Mouse (Mus musculus): ENCODE results near the gene Prorsd1. TPM values are rescaled to one million over a fixed set of nuclear protein-coding genes. Genes with fewer than 3 reads are reported as not detected.

Prorsd1 gene
- polyA plus RNA-seq, 1 experiment = 0.19 TPM

DNA sequence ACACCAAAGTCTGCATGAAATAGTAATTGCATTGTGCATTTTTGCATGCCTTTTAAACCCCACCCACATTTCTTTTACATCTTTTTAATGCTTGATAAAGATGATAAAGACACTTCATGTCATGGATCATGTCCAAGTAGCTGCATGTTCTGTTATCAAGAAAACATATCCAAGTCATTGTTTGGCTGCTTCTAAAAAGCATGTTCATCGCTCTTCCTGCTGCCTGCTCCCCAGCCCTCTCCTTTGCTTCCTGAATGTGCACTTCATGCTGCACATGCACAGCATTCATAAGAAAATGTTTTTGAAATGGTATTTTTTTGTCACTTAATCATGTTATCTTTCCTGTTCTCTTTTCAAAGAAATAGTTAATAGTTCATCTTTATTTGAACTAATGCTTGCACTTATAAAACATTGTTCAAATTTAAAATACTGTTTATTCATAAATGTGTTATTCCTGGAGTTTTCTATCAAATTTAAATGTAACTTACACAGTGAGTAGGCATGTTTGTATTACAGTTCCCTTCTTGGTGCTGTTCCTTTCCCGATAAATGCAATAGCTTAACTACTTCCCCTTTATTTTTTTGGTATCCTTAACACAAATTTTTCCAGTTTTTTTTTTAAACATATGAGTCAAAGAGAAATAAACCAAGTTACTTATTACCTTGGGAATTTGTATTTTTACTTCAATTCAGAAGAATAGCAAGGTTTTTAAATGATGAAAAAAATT is 9.8 kb downstream of the Prorsd1 start:
- H3K4me3 ChIP-seq (replicated peaks) = no peak overlapping the region
- peaks cover 26% of the 10 kb centered on the region for H3K4me1 ChIP-seq (ENCODE audit: control insufficient read depth)
- no peaks in the 10 kb centered on the region for H3K9me3 ChIP-seq (ENCODE audit: control insufficient read depth, low read length)
- no peak for TF ChIP-seq TAL1 (IDR thresholded peaks at IDR 0.05; ENCODE audit: low read length)
- peaks cover 15% of the 10 kb centered on the region for H3K36me3 ChIP-seq (ENCODE audit: control insufficient read depth)
- no peaks in the 10 kb centered on the region for H3K27me3 ChIP-seq (ENCODE audit: control insufficient read depth)

GRCm38 (mm10) chr11:29503948-29504893 is 10.6 kb downstream of the Prorsd1 start:
- Histone ChIP-seq H3K27me3 (ENCODE audit: control insufficient read depth) (no peaks in the 10 kb centered on the region), H3K4me1 (ENCODE audit: control insufficient read depth) (peaks cover 26% of the 10 kb centered on the region), H3K9me3 (ENCODE audit: control insufficient read depth, low read length) (no peaks in the 10 kb centered on the region), H3K4me3 (replicated peaks) (no peak overlapping the region), H3K36me3 (ENCODE audit: control insufficient read depth) (peaks cover 16% of the 10 kb centered on the region)
- TF ChIP-seq GATA1 (IDR thresholded peaks at IDR 0.05; ENCODE audit: low read length) = peak; percentile 76
- TF ChIP-seq TAL1 (IDR thresholded peaks at IDR 0.05; ENCODE audit: low read length) = no peak

DNA sequence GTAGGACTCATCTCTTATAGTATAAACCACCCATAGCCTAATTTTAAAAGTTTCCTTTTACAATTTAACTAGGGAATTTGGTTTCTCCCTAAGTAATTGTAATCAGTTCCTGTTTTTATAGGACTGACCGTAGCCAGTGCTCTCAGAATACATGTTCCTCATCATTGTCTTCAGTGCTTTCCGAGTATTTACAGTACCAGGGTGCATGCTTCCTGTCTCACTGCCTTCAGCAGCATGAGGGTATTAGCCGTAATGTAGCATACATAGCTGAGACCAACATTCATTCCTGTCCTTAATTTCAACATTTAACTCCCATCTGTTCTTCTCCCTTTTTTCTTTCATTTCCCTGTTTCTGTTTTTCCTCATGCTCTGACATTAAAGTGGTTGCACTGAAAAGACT is 17.9 kb downstream of the Prorsd1 start:
- TF ChIP-seq TAL1 (IDR thresholded peaks at IDR 0.05; ENCODE audit: low read length) = no peak
- no peak for TF ChIP-seq GATA1 (IDR thresholded peaks at IDR 0.05; ENCODE audit: low read length)
- peaks cover 10% of the 10 kb centered on the region for H3K36me3 ChIP-seq (ENCODE audit: control insufficient read depth)
- H3K4me1 ChIP-seq (ENCODE audit: control insufficient read depth) = peaks cover 4% of the 10 kb centered on the region
- no peak overlapping the region for H3K4me3 ChIP-seq (replicated peaks)
- no peaks in the 10 kb centered on the region for H3K27me3 ChIP-seq (ENCODE audit: control insufficient read depth)
- H3K9me3 ChIP-seq (ENCODE audit: control insufficient read depth, low read length) = no peaks in the 10 kb centered on the region

DNA sequence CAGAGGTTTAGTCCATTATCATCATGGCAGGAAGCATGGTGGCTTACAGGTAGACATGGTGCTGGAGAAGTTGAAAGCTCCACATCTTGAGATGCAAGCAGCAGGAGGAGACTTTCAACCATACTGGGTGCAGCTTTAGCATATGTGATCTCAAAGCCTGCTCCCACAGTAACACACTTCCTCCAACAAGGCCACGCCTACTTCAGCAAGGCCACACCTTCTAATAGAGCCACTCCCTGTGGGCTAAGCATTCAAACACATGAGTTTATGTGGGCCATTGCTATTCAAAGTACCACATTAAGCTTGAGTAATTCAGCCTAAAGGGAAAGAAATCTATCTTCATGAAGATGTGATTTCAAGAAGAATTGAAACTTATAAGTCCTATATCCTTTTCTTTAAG is 21.7 kb downstream of the Prorsd1 start:
- TF ChIP-seq GATA1 (IDR thresholded peaks at IDR 0.05; ENCODE audit: low read length) (no peak), TAL1 (IDR thresholded peaks at IDR 0.05; ENCODE audit: low read length) (no peak)
- H3K36me3 ChIP-seq (ENCODE audit: control insufficient read depth) = peaks cover 4% of the 10 kb centered on the region
- peaks cover 4% of the 10 kb centered on the region for H3K4me1 ChIP-seq (ENCODE audit: control insufficient read depth)
- no peaks in the 10 kb centered on the region for H3K9me3 ChIP-seq (ENCODE audit: control insufficient read depth, low read length)
- H3K27me3 ChIP-seq (ENCODE audit: control insufficient read depth) = no peaks in the 10 kb centered on the region
- H3K4me3 ChIP-seq (replicated peaks) = no peak overlapping the region

DNA sequence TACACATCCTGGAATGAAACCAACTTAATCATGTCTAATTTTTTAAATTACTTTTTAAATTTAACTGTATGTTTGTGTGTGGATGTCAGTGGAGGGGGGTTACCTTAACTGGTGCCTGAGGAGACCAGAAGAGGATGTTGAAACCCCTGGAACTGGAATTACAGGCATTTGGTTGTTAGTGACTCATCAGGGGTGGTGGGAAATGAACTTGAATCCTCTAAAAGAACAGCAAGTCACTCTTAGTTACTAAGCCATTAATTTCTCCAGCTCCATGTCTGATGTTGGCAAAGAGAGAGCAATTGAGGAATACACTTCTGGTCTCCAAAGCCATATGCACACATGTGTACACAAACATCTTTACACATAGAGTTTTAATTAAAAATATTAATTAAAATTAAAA is 40.2 kb downstream of the Prorsd1 start:
- TF ChIP-seq TAL1 (IDR thresholded peaks at IDR 0.05; ENCODE audit: low read length) (no peak), GATA1 (IDR thresholded peaks at IDR 0.05; ENCODE audit: low read length) (no peak)
- Histone ChIP-seq H3K4me3 (replicated peaks) (no peak overlapping the region), H3K4me1 (ENCODE audit: control insufficient read depth) (peaks cover 3% of the 10 kb centered on the region; the same call in 1 of the 2 replicates), H3K9me3 (ENCODE audit: control insufficient read depth, low read length) (no peaks in the 10 kb centered on the region), H3K36me3 (ENCODE audit: control insufficient read depth) (peaks cover 2% of the 10 kb centered on the region; the same call in 1 of the 2 replicates), H3K27me3 (ENCODE audit: control insufficient read depth) (no peaks in the 10 kb centered on the region)

Other genes with a start within 250 kb of the Prorsd1 start
- gene Ccdc88a, start 141.4 kb downstream of the Prorsd1 start, polyA plus RNA-seq (2012) = 0.19 and 0.33 TPM in 2 replicates
- 0.32 and 0.37 TPM in 2 replicates for gene Mtif2, start 11.4 kb upstream of the Prorsd1 start, polyA plus RNA-seq (2012)
- gene Clhc1, start 32.9 kb upstream of the Prorsd1 start, polyA plus RNA-seq (2012) = not detected in 2 replicates
- gene Rps27a, start 33.1 kb upstream of the Prorsd1 start, polyA plus RNA-seq (2012) = 11.2 and 14.1 TPM in 2 replicates
- 7.0 and 9.5 TPM in 2 replicates for gene Rtn4, start 177.9 kb upstream of the Prorsd1 start, polyA plus RNA-seq (2012)

All from erythroblast, embryonic 14.5 days (primary cell).